Mouse (Mus musculus) bone marrow macrophage, adult 2 months (primary cell): ENCODE measurements around the gene Mfsd4b1.

Source experiments
- CTCF ChIP-seq: IDR thresholded peaks from 2 replicates; pipeline ENCODE4 v1.5.1; 2012; ENCODE audit warnings: low read depth, mild to moderate bottlenecking, low read length, moderate library complexity
- POLR2A ChIP-seq: IDR thresholded peaks from 2 replicates; pipeline ENCODE4 v1.6.1; 2012; ENCODE audit warnings: mild to moderate bottlenecking, low read depth, low read length, borderline replicate concordance

DNA sequence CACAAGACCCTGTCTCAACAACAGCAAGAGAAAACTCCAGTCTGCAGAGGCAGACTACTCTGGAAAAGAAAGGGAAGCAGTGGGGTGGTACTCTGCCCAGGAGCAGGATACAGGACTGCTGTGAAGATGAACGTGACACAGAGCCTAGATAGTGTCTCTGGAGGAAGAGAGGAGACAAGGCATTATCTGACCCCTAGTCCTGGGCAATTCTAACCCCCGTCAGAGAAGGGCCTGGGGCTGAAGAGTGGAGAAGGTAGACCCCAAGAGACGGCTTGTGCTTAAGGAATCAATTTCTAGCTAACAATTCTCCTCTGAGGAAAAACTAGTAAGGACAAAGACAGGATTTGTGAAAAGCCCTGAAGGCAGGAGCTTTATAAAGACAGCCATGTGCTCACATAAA is 40.3 kb upstream of the Mfsd4b1 start:
- no peak for TF ChIP-seq CTCF
- no peak for TF ChIP-seq POLR2A
